Mouse (Mus musculus) G1E (cell line): ENCODE measurements around the gene Steap3.

Experiments used
- CTCF ChIP-seq: IDR thresholded peaks from 2 replicates; pipeline ENCODE4 v1.5.1; 2012; ENCODE audit warnings: low read depth, low read length, inconsistent platforms, mixed read lengths
- GATA1 ChIP-seq: IDR thresholded peaks from 2 replicates; pipeline ENCODE4 v1.6.1; 2012; ENCODE audit warnings: borderline replicate concordance, low read length, inconsistent platforms, mixed read lengths
- GATA2 ChIP-seq: IDR thresholded peaks from 2 replicates; pipeline ENCODE4 v1.6.1; 2012; ENCODE audit warnings: low read depth, low read length, inconsistent platforms, borderline replicate concordance
- POLR2AphosphoS5 ChIP-seq: IDR thresholded peaks from 2 replicates; pipeline ENCODE4 v1.6.1; 2012; ENCODE audit warnings: low read depth, low read length, inconsistent platforms; ENCODE audit not compliant: insufficient replicate concordance
- TAL1 ChIP-seq: conservative IDR thresholded peaks from 2 replicates; pipeline ENCODE4 v1.6.1; 2012; ENCODE audit warnings: low read depth, low read length, inconsistent platforms, mixed read lengths

DNA sequence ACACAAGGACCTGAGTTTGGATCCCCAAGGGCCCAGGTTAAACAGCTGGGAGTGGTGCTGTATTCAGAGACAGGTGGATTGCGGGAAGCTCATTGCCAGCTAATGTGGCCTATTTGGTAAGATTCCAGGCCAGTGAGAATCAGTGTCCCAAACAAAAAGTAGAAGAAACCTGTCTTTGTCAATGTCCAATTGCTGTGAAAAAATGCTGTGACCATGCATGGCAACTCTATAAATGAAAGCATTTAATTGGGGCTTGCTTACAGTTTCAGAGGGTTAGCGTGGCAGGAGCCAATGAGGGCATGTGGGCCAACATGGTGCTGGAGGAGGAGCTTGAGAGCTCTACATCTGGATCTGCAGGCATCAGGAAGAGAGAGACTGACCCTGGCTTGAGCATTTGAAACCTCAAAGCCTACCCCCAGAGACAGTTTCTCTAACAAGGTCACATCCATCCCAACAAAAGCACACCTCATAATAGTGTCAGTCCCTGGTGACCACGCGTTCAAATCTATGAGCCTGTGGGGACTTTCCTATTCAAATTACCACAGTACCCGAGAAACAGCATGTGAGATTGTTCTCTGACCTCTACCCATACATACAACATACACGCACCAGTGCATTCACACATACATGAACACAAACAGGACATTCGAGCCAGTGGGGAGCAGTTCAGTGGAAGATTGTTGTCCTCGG, 126.8 kb downstream of the Steap3 start:
- TF ChIP-seq CTCF (no peak), POLR2AphosphoS5 (no peak), GATA1 (no peak), TAL1 (no peak), GATA2 (no peak)
